Mouse (Mus musculus) embryonic facial prominence, embryonic 12.5 days (tissue): Measurements from ENCODE around the gene Map6d1. TPM values are rescaled to one million over a fixed set of nuclear protein-coding genes. Genes with fewer than 3 reads are reported as not detected.

Source experiments
- ATAC-seq: fragments of 200-750 bp; cut with Nextera tagmentation; 2 replicates; pipeline ENCODE4 v1.8.0; 2017; ENCODE audit not compliant: insufficient number of reproducible peaks, insufficient read depth, low FRiP score, low TSS enrichment
- H3K27ac ChIP-seq: fragments of 300-500 bp; sonication (generic); 2 replicates; pipeline ENCODE4 v1.5.1; 2016; ENCODE audit warnings: mild to moderate bottlenecking
- H3K27me3 ChIP-seq: fragments of 300-500 bp; sonication (generic); 2 replicates; pipeline ENCODE4 v1.6.1; 2016; ENCODE audit warnings: mild to moderate bottlenecking, moderate library complexity
- H3K36me3 ChIP-seq: fragments of 300-500 bp; sonication (generic); 2 replicates; pipeline ENCODE4 v1.6.1; 2016; ENCODE audit warnings: mild to moderate bottlenecking
- H3K4me1 ChIP-seq: fragments of 300-500 bp; sonication (generic); 2 replicates; pipeline ENCODE4 v1.6.1; 2016
- H3K4me2 ChIP-seq: fragments of 300-500 bp; sonication (generic); replicated peaks from 2 replicates; pipeline ENCODE4 v1.6.1; 2016; ENCODE audit warnings: mild to moderate bottlenecking, moderate library complexity
- H3K4me3 ChIP-seq: fragments of 300-500 bp; sonication (generic); 2 replicates; pipeline ENCODE4 v1.5.1; 2016; ENCODE audit warnings: mild to moderate bottlenecking
- H3K9ac ChIP-seq: fragments of 300-500 bp; sonication (generic); 2 replicates; pipeline ENCODE4 v1.6.1; 2016; ENCODE audit warnings: mild to moderate bottlenecking, moderate library complexity
- H3K9me3 ChIP-seq: fragments of 300-500 bp; sonication (generic); 2 replicates; pipeline ENCODE4 v1.6.1; 2016; ENCODE audit warnings: mild to moderate bottlenecking, moderate library complexity
- WGBS: fragments of 180-500 bp; shearing (Covaris S2); methylation state at CpG from one replicate; pipeline ENCODE4 v1.1.7; 2016; 5-methylcytosine and 5-hydroxymethylcytosine counted together
- polyA plus RNA-seq: library from polyadenylated mRNA; unstranded; fragments of >200 nt; fragmentation: Nextera tagmentation; extraction: Ambion mirVana; gene quantifications from 2 replicates; pipeline ENCODE4 v1.2.1, GENCODE M21; 2016

The Map6d1 gene
- polyA plus RNA-seq, 1 experiment from 2014 or later: 0.92 TPM

DNA sequence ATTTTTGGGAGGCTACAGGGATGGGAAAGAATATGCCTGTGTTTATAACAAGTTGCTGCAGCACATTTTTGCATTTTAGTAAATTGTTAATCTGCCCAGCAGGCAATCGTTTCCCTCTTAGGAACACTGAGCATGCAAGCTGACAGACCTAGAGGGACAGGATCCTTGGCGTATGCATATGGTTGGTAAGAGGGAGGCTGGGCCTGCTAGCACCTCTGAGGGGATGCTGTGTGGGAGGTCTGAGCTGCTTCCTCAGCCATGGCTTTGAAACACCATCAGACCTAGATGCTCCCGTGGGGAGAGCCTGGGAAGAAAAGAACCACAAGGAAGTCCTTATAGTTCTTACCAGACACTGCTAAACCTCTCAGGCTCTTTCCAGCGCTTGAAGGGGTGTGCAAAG is 6.8 kb downstream of the Map6d1 start:
- H3K36me3 ChIP-seq: peaks cover 38% of the 10 kb centered on the region
- WGBS: 78% methylated on average over 4 of the region's 4 CpGs

DNA sequence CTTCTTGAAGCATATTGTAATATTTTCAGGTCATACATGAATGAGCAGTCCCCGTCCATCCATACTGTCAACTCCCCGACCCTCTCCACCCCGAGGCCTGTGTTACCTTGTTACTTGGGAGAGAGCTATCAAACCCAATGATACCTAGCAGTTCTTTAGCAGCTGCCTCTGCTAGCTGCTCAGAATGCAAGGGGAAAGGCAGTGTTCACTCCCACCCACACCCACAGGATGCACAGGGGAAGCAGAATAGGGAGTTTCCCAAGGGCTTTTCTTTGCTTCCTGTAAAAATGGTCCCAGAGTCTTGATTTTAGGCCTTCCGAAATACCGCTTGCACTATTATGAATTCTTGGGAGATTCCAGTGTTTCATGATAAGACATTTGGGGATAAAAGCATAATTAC is 13.0 kb downstream of the Map6d1 start:
- H3K9me3 ChIP-seq: no peaks in the 10 kb centered on the region
- no peak for ATAC-seq
- 96% methylated on average over 5 of the region's 5 CpGs for whole genome bisulfite sequencing
- peaks cover 69% of the 10 kb centered on the region for H3K36me3 ChIP-seq
- H3K9ac ChIP-seq: no peak overlapping the region
- no peaks in the 10 kb centered on the region for H3K4me1 ChIP-seq
- H3K27me3 ChIP-seq: no peaks in the 10 kb centered on the region
- H3K27ac ChIP-seq: no peak overlapping the region
- no peak overlapping the region for H3K4me2 ChIP-seq
- H3K4me3 ChIP-seq: no peak overlapping the region

More for the DNA sequence above, 6.8 kb downstream of the Map6d1 start:
- Histone ChIP-seq H3K9me3 (no peaks in the 10 kb centered on the region), H3K27ac (no peak overlapping the region), H3K4me2 (no peak overlapping the region), H3K4me3 (no peak overlapping the region), H3K27me3 (no peaks in the 10 kb centered on the region), H3K9ac (no peak overlapping the region; the same call in 1 of the 2 replicates), H3K4me1 (no peaks in the 10 kb centered on the region)
- no peak for ATAC-seq

DNA sequence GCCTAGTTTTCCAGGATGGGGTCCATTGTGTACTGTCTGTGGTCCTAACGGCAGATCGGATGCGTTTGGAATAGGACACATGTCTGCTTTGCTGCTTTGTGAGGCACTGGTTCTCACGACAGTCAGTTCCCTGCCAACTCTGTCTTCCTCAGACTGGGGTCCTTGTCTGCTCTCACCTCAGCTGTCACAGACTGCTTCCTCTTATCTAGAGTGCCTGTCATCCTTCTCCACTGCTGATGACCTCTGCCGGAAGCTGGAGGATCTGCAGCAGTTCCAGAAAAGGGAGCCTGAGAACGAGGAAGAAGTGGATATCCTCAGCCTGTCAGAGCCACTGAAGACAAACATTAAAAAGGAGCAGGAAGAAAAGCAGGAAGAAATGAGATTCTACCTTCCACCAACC is 13.7 kb downstream of the Map6d1 start:
- H3K27ac ChIP-seq: no peak overlapping the region
- H3K4me1 ChIP-seq: no peaks in the 10 kb centered on the region
- no peak overlapping the region for H3K9ac ChIP-seq
- no peaks in the 10 kb centered on the region for H3K9me3 ChIP-seq
- 84% methylated on average over 6 of the region's 6 CpGs for WGBS
- H3K36me3 ChIP-seq: peaks cover 72% of the 10 kb centered on the region
- H3K4me2 ChIP-seq: no peak overlapping the region
- ATAC-seq: no peak
- H3K4me3 ChIP-seq: no peak overlapping the region
- H3K27me3 ChIP-seq: no peaks in the 10 kb centered on the region

DNA sequence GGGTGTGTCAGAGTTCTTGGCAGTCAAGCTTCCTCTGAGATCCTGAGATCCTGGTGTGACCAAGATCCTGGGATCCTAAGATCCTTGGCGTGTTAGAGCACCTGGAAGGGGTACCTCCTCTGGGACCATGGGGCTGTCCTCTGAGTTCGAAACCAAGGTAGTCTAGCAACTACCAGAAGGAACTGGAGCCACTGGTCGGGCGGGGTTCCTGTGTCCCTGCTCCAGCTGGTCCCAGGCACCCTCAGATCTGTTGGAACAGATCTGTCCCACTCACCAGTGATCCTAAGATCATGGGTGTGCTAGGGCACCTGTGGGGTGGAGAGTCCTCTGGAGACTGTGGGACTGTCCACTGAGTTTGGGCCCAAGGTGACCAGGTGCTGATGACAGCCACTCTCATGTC is 14.5 kb downstream of the Map6d1 start:
- H3K9ac ChIP-seq: no peak overlapping the region
- 95% methylated on average over 4 of the region's 4 CpGs for WGBS
- no peaks in the 10 kb centered on the region for H3K27me3 ChIP-seq
- ATAC-seq: no peak
- H3K4me3 ChIP-seq: no peak overlapping the region
- H3K4me1 ChIP-seq: no peaks in the 10 kb centered on the region
- H3K27ac ChIP-seq: no peak overlapping the region
- no peaks in the 10 kb centered on the region for H3K9me3 ChIP-seq
- H3K36me3 ChIP-seq: peaks cover 76% of the 10 kb centered on the region
- H3K4me2 ChIP-seq: no peak overlapping the region

DNA sequence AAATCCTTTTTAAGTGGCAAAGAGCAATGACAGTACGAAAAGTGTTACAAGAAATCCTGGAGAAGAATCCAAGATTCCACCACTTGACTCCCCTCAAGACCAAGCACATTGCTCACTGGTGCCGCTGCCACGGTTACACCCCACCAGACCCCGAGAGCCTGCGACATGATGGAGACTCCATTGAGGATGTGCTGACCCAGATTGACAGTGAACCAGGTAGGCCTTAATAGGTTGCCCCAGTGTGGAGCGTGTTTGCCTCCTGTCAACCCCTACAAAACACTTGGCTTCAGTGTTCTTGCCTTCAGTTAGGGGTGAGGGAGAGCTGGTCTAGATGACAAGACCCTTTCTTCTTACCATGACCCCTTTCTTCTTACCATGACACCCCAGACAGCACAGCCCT is 18.4 kb downstream of the Map6d1 start:
- H3K9me3 ChIP-seq: no peaks in the 10 kb centered on the region
- H3K4me2 ChIP-seq: no peak overlapping the region
- no peak overlapping the region for H3K27ac ChIP-seq
- H3K27me3 ChIP-seq: no peaks in the 10 kb centered on the region
- no peaks in the 10 kb centered on the region for H3K4me1 ChIP-seq
- ATAC-seq: no peak
- no peak overlapping the region for H3K9ac ChIP-seq
- H3K36me3 ChIP-seq: peaks cover 76% of the 10 kb centered on the region
- no peak overlapping the region for H3K4me3 ChIP-seq
- WGBS: 95% methylated on average over 6 of the region's 6 CpGs

DNA sequence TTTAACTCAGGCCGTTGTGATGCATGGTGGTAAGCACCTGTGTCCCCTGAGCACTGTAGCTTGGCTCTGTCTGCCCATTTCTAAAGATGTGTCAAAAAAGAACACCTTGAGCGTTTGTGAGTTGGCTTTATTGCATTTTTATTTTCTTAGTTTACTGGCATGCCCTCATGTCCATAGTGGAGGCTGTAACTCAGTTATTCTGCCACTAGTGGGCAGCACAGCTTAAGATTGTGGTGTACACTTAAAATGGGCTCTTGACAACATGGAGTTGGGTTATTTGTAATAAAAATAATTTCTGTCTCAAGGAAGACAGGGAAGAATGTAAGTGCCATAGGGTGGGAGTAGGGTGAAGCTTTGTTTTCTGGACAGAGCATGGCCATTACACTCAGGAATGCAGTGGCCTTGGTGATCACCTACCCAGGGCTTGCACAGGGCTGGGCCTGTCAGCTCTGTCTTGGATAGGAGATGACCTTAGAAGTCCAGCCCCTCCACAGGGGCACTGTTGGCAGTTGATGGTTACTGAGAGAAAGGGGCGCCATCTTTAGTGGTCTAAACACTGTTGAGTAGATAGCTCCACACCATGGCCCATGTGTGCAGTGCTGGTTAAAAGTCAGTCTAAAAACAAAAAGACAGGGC is 27.4 kb downstream of the Map6d1 start:
- no peak overlapping the region for H3K9ac ChIP-seq
- WGBS: 84% methylated on average over 3 of the region's 3 CpGs
- H3K27me3 ChIP-seq: no peaks in the 10 kb centered on the region
- no peak overlapping the region for H3K27ac ChIP-seq
- H3K9me3 ChIP-seq: no peaks in the 10 kb centered on the region
- no peak for ATAC-seq
- peaks cover 83% of the 10 kb centered on the region for H3K36me3 ChIP-seq
- H3K4me2 ChIP-seq: no peak overlapping the region
- no peaks in the 10 kb centered on the region for H3K4me1 ChIP-seq
- H3K4me3 ChIP-seq: no peak overlapping the region

DNA sequence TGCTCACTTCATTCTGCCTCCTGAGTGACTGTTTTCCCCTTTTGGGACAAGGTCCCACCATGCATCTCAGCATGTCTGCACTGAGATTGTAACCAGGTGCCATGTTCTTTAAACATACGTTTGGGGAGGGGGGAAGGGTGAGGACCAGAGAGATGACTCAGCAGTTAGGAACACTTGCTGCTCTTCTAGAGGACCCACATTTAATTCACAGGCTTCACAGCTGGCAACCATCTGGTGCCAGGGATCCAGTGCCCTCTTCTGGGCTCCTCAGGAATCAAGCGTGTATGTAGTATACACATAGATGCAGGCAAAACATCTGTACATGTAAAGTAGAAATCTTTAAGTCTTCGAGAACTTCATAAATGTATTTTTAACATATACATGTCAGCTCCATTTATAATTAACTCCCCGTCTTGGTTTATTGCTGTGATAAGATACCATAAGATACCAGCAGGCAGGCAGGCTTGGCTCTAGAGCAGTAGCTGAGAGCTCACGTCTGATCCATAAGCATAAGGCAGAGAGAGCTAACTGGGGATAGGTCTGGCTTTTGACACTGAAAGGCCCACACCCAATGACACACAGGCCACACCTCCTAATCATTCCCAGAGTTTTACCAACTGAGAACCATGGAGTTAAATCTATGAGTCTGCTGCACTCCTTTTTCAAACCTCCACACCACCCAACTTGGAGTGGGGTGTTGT is 41.5 kb downstream of the Map6d1 start:
- ATAC-seq: no peak
- Histone ChIP-seq H3K27me3 (no peaks in the 10 kb centered on the region), H3K4me1 (no peaks in the 10 kb centered on the region), H3K4me2 (no peak overlapping the region), H3K9ac (no peak overlapping the region), H3K27ac (no peak overlapping the region), H3K36me3 (peaks cover 67% of the 10 kb centered on the region), H3K9me3 (no peaks in the 10 kb centered on the region), H3K4me3 (no peak overlapping the region)
- WGBS: 80% methylated on average over 5 of the region's 5 CpGs

DNA sequence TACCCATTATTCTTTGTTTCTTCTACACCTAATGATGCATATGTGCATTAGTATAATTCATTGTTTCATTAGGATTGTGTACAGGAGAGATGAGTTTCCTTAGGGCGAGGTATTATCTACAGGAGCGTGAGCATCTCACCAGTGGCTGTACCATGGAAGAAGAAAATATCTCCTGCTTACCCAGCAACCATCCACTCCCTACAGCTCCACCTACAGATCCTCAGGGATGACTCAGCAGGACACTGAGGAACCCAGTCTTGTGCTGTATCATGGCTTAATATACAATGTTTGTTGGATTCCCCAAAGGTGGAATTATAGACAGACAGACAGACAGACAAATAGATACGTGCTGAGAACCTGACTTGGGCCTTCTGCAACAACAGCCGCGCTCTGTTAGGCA is 44.2 kb downstream of the Map6d1 start:
- no peak overlapping the region for H3K4me3 ChIP-seq
- no peaks in the 10 kb centered on the region for H3K4me1 ChIP-seq
- H3K27me3 ChIP-seq: no peaks in the 10 kb centered on the region
- H3K9me3 ChIP-seq: no peaks in the 10 kb centered on the region
- no peak overlapping the region for H3K27ac ChIP-seq
- no peak overlapping the region for H3K9ac ChIP-seq
- H3K36me3 ChIP-seq: peaks cover 75% of the 10 kb centered on the region
- no peak for ATAC-seq
- H3K4me2 ChIP-seq: no peak overlapping the region
- WGBS: 96% methylated on average over 5 of the region's 5 CpGs

DNA sequence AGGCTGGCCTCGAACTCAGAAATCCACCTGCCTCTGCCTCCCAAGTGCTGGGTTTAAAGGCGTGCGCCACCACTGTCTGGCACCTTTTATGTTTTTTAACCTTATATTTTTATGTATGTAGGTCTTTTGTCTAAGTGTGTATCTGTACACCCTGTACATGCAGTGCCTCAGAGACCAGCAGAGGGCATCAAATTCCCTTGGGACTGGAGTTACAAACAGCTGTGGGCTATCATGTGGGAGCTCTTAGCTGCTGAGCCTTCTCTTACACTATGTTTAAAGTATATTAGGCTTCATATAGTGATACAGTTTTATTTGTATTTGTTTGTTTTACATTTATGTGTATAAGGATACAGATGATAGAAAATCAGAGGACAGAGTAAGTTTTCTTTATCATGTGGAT is 45.6 kb downstream of the Map6d1 start:
- WGBS: 93% methylated on average over 3 of the region's 3 CpGs
- no peak for ATAC-seq
- Histone ChIP-seq H3K4me1 (no peaks in the 10 kb centered on the region), H3K27ac (no peak overlapping the region), H3K4me2 (no peak overlapping the region), H3K27me3 (no peaks in the 10 kb centered on the region), H3K9me3 (no peaks in the 10 kb centered on the region), H3K36me3 (peaks cover 71% of the 10 kb centered on the region), H3K4me3 (no peak overlapping the region), H3K9ac (no peak overlapping the region)

DNA sequence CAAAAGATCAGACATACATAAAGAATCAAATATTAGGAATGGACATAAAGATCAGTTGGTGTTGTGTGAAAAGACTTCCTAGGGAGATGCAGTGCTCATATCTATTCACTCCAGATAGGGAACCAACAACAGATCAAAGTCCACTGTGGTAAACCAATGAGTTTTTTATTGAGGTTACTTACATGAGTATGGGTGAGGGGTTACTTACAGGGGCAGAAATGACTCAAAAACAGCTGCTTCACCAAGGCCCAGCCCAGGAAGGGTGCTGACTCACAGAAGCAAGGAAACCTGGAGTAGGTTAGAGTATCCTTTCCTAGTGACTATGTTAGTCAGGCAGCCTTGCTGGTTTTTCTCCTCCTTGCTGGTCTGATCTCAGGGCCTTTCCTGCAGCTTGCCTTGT is 49.1 kb downstream of the Map6d1 start:
- Histone ChIP-seq H3K36me3 (peaks cover 70% of the 10 kb centered on the region), H3K9me3 (no peaks in the 10 kb centered on the region), H3K27me3 (no peaks in the 10 kb centered on the region), H3K9ac (no peak overlapping the region), H3K4me2 (no peak overlapping the region), H3K27ac (no peak overlapping the region), H3K4me1 (no peaks in the 10 kb centered on the region), H3K4me3 (no peak overlapping the region)
- no peak for ATAC-seq

DNA sequence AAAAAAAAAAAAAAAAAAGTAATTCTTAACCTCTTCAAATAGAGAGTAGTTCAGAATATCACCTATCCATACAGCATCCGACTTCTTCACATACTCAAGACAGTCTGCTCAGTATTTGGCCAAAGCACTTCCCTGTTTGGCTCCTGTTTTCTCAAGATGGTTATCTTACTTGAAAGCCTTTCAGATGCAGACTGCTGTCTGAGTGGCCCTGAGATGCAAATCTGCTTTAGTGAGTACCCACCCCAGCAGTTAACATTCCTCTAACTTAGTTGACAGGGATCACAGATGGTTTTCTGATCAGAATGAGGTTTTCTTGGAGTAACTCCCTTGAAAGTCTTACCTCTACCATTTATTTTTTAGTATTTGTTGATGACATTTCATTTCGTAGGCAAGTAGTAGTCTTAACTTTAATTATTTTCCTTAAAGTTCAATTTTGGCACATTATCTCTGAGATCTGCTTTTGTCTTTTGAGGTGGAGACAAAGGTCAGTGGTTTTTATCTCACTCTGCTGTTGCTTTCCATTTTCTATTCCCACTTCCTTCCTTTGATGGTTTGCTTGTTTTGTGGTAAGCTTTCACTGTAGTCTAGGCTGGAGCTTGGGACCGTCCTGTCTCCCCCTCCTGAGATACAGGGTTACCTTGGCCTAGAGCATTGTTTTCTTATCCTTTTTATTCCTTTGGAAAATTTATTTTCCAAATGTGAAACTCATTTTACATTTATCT is 49.8 kb downstream of the Map6d1 start:
- Histone ChIP-seq H3K27me3 (no peaks in the 10 kb centered on the region), H3K4me1 (no peaks in the 10 kb centered on the region), H3K4me2 (no peak overlapping the region), H3K27ac (no peak overlapping the region), H3K36me3 (peaks cover 71% of the 10 kb centered on the region), H3K9me3 (no peaks in the 10 kb centered on the region), H3K9ac (no peak overlapping the region), H3K4me3 (no peak overlapping the region)
- no peak for ATAC-seq
- WGBS: 82% methylated on average over 3 of the region's 3 CpGs

DNA sequence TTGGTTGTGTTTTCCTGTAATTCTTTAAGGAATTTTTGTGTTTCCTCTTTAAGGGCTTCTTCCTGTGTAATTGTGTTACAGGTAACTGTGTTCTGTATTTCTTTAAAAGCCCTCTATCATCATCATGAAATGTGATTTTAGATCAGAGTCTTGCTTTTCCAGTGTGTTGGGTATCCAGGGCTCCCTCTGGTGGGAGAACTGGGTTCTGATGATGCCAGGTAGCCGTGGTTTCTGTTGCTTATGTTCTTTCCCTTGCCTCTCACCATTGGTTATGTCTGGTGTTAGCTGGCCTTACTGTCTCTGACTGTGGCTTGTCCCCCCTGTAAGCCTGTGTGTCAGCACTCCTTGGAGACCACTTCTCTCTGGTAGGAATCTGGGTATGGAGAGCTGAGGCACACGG is 55.8 kb downstream of the Map6d1 start:
- no peaks in the 10 kb centered on the region for H3K27me3 ChIP-seq
- H3K4me2 ChIP-seq: no peak overlapping the region
- no peak for ATAC-seq
- no peak overlapping the region for H3K4me3 ChIP-seq
- H3K27ac ChIP-seq: no peak overlapping the region
- H3K9me3 ChIP-seq: no peaks in the 10 kb centered on the region
- H3K36me3 ChIP-seq: peaks cover 56% of the 10 kb centered on the region
- WGBS: 66% methylated on average over 2 of the region's 2 CpGs
- H3K9ac ChIP-seq: no peak overlapping the region
- no peaks in the 10 kb centered on the region for H3K4me1 ChIP-seq
